Mouse (Mus musculus) kidney, postnatal 10 days (tissue): ENCODE measurements at regions not wholly inside any gene's neighbourhood (a gene's known extent, or its start where the extent isn't known, plus 50 kb on each side); places are given as distances from the start of the nearest gene placed in this dataset.
"Not testable (repeated sequence)": the region's sequence is repeated elsewhere in the genome, so short reads cannot be mapped to it uniquely, and the experiment has no call there.

ENCODE experiments used
- DNase-seq: peaks from one replicate; pipeline ENCODE4 v3.0.0; 2021; ENCODE audit warnings: mixed read lengths

GRCm38 (mm10) chr6:114538185-114538584 is 104.7 kb upstream of the Atg7 start:
- peak; percentile 46 for DNase-seq

- DNase-seq, result peak; percentile 35
These were observed 92.7 kb upstream of the Atg7 start for GRCm38 (mm10) chr6:114550096-114550669.

GRCm38 (mm10) chr6:114553072-114553471 is 89.8 kb upstream of the Atg7 start:
- DNase-seq, result not testable (repeated sequence)

GRCm38 (mm10) chr6:114555186-114555585 is 87.7 kb upstream of the Atg7 start:
- peak; percentile 32 for DNase-seq

- peak; percentile 74 for DNase-seq
These were observed 65.6 kb upstream of the Atg7 start for GRCm38 (mm10) chr6:114577319-114577718.
